Mouse (Mus musculus) MEL (cell line): Measurements from ENCODE around the gene Brms1. TPM values are rescaled to one million over a fixed set of nuclear protein-coding genes. Genes with fewer than 3 reads are reported as not detected.

ENCODE experiments used
- DNase-seq: peaks from one replicate; pipeline ENCODE4 v3.0.0; 2011; ENCODE audit warnings: low read depth, low spot score
- H3K27ac ChIP-seq: 2 replicates; pipeline ENCODE4 v1.5.1; 2012; ENCODE audit warnings: low read depth, mild to moderate bottlenecking, control low read depth, low read length, moderate library complexity; ENCODE audit not compliant: control insufficient read depth
- H3K27me3 ChIP-seq, 2 experiments: fragments of 150-350 bp in 1 of 2; sonication (generic) in 1 of 2; 2 replicates each; pipeline ENCODE4 v1.6.1; 2012; ENCODE audit warnings: low read length in 2 of 2, mild to moderate bottlenecking in 2 of 2, improper control_type of control experiment in 1 of 2, moderate library complexity in 1 of 2; ENCODE audit not compliant: insufficient read depth in 2 of 2, control insufficient read depth in 1 of 2
- H3K36me3 ChIP-seq, 2 experiments: 2 replicates each; pipeline ENCODE4 v1.6.1; 2012 to 2014; ENCODE audit warnings: low read length in 2 of 2, improper control_type of control experiment in 1 of 2, inconsistent platforms in 1 of 2, mild to moderate bottlenecking in 1 of 2; ENCODE audit not compliant: insufficient read depth in 2 of 2, control insufficient read depth in 1 of 2
- H3K4me1 ChIP-seq, 2 experiments: fragments of 150-350 bp in 1 of 2; sonication (generic) in 1 of 2; 2 replicates each; pipeline ENCODE4 v1.6.1; 2012; ENCODE audit warnings: low read length in 2 of 2, improper control_type of control experiment in 1 of 2, mild to moderate bottlenecking in 1 of 2; ENCODE audit not compliant: insufficient read depth in 2 of 2, control insufficient read depth in 1 of 2
- H3K4me3 ChIP-seq, 2 experiments: fragments of 150-350 bp in 1 of 2; sonication (generic) in 1 of 2; 2 replicates each; pipeline ENCODE4 v1.5.1; 2012; ENCODE audit warnings: low read depth in 2 of 2, low read length in 2 of 2, mild to moderate bottlenecking in 2 of 2, moderate library complexity in 2 of 2, control low read depth in 1 of 2, improper control_type of control experiment in 1 of 2; ENCODE audit not compliant: control insufficient read depth in 1 of 2, insufficient read depth in 1 of 2
- H3K79me2 ChIP-seq: 2 replicates; pipeline ENCODE4 v1.6.1; 2012; ENCODE audit warnings: mild to moderate bottlenecking, low read length, moderate library complexity; ENCODE audit not compliant: control insufficient read depth, poor library complexity, insufficient read depth
- H3K9ac ChIP-seq: 2 replicates; pipeline ENCODE4 v1.6.1; 2012; ENCODE audit warnings: low read depth, mild to moderate bottlenecking, control low read depth, low read length, moderate library complexity; ENCODE audit not compliant: control insufficient read depth, poor library complexity, severe bottlenecking
- H3K9me3 ChIP-seq: fragments of 150-350 bp; sonication (generic); replicated peaks from 2 replicates; pipeline ENCODE4 v1.6.1; 2012; ENCODE audit warnings: mild to moderate bottlenecking, low read length, improper control_type of control experiment, moderate library complexity; ENCODE audit not compliant: insufficient read depth
- BHLHE40 ChIP-seq: IDR thresholded peaks from 2 replicates; pipeline ENCODE4 v1.6.1; 2012; ENCODE audit warnings: low read depth, mild to moderate bottlenecking, inconsistent platforms, low read length, improper control_type of control experiment, borderline replicate concordance
- CHD1 ChIP-seq: IDR thresholded peaks from 2 replicates; pipeline ENCODE4 v1.6.1; 2012; ENCODE audit warnings: low read depth, mild to moderate bottlenecking, inconsistent platforms, low read length, improper control_type of control experiment
- CHD2 ChIP-seq: IDR thresholded peaks from 2 replicates; pipeline ENCODE4 v1.6.1; 2011; ENCODE audit warnings: low read length, improper control_type of control experiment
- CTCF ChIP-seq, 3 experiments: IDR thresholded peaks in 2 of 3; conservative IDR thresholded peaks in 1 of 3; 2 replicates each; pipeline ENCODE4 v1.5.1; 2011 to 2012; ENCODE audit warnings: low read length in 3 of 3, low read depth in 2 of 3, mild to moderate bottlenecking in 2 of 3, improper control_type of control experiment in 1 of 3, inconsistent platforms in 1 of 3, mixed read lengths in 1 of 3, moderate library complexity in 1 of 3; ENCODE audit not compliant: control insufficient read depth in 1 of 3, insufficient read depth in 1 of 3, poor library complexity in 1 of 3, severe bottlenecking in 1 of 3
- E2F4 ChIP-seq: IDR thresholded peaks from 2 replicates; pipeline ENCODE4 v1.6.1; 2011; ENCODE audit warnings: low read depth, low read length, improper control_type of control experiment, borderline replicate concordance
- ELF1 ChIP-seq: IDR thresholded peaks from 2 replicates; pipeline ENCODE4 v1.6.1; 2014; ENCODE audit warnings: low read depth, mild to moderate bottlenecking, inconsistent platforms, low read length, improper control_type of control experiment, moderate library complexity
- EP300 ChIP-seq, 2 experiments: IDR thresholded peaks; 2 replicates each; pipeline ENCODE4 v1.6.1; 2011; ENCODE audit warnings: improper control_type of control experiment in 2 of 2, low read length in 2 of 2, low read depth in 1 of 2, mild to moderate bottlenecking in 1 of 2
- ETS1 ChIP-seq: IDR thresholded peaks from 2 replicates; pipeline ENCODE4 v1.6.1; 2012; ENCODE audit warnings: low read depth, mild to moderate bottlenecking, inconsistent platforms, low read length, improper control_type of control experiment, moderate library complexity
- GABPA ChIP-seq: IDR thresholded peaks from 2 replicates; pipeline ENCODE4 v1.6.1; 2012; ENCODE audit warnings: low read depth, mild to moderate bottlenecking, inconsistent platforms, low read length, improper control_type of control experiment, moderate library complexity
- GATA1 ChIP-seq: IDR thresholded peaks from 2 replicates; pipeline ENCODE4 v1.6.1; 2011; ENCODE audit warnings: low read depth, low read length, improper control_type of control experiment
- HCFC1 ChIP-seq: IDR thresholded peaks from 2 replicates; pipeline ENCODE4 v1.6.1; 2012; ENCODE audit warnings: low read depth, mild to moderate bottlenecking, inconsistent platforms, low read length, improper control_type of control experiment, moderate library complexity
- JUND ChIP-seq: IDR thresholded peaks from 2 replicates; pipeline ENCODE4 v1.6.1; 2011; ENCODE audit warnings: low read depth, mild to moderate bottlenecking, improper control_type of control experiment, low read length
- KAT2A ChIP-seq: conservative IDR thresholded peaks from 2 replicates; pipeline ENCODE4 v1.6.1; 2012; ENCODE audit warnings: low read depth, low read length, improper control_type of control experiment, inconsistent platforms
- MAFK ChIP-seq: IDR thresholded peaks from 2 replicates; pipeline ENCODE4 v1.6.1; 2011; ENCODE audit warnings: low read depth, mild to moderate bottlenecking, low read length, improper control_type of control experiment, borderline replicate concordance
- MAX ChIP-seq: IDR thresholded peaks from 2 replicates; pipeline ENCODE4 v1.6.1; 2011; ENCODE audit warnings: low read length, improper control_type of control experiment
- MAZ ChIP-seq: IDR thresholded peaks from 2 replicates; pipeline ENCODE4 v1.6.1; 2012; ENCODE audit warnings: low read depth, mild to moderate bottlenecking, inconsistent platforms, low read length, improper control_type of control experiment
- MEF2A ChIP-seq: IDR thresholded peaks from 2 replicates; pipeline ENCODE4 v1.6.1; 2014; ENCODE audit warnings: low read depth, mild to moderate bottlenecking, inconsistent platforms, low read length, improper control_type of control experiment; ENCODE audit not compliant: poor library complexity, insufficient replicate concordance, severe bottlenecking; ENCODE audit errors: extremely low read depth
- MXI1 ChIP-seq: IDR thresholded peaks from 2 replicates; pipeline ENCODE4 v1.6.1; 2011; ENCODE audit warnings: mild to moderate bottlenecking, low read depth, low read length, improper control_type of control experiment
- MYB ChIP-seq: IDR thresholded peaks from 2 replicates; pipeline ENCODE4 v1.6.1; 2011; ENCODE audit warnings: mild to moderate bottlenecking, low read depth, low read length, improper control_type of control experiment
- MYC ChIP-seq: IDR thresholded peaks from 2 replicates; pipeline ENCODE4 v1.6.1; 2011; ENCODE audit warnings: low read depth, mild to moderate bottlenecking, low read length, improper control_type of control experiment, moderate library complexity
- NRF1 ChIP-seq: IDR thresholded peaks from 2 replicates; pipeline ENCODE4 v1.6.1; 2014; ENCODE audit warnings: low read depth, mild to moderate bottlenecking, inconsistent platforms, low read length, improper control_type of control experiment, moderate library complexity; ENCODE audit not compliant: poor library complexity, insufficient read depth, severe bottlenecking
- POLR2A ChIP-seq, 2 experiments: IDR thresholded peaks; 2 replicates each; pipeline ENCODE4 v1.6.1; 2011 to 2012; ENCODE audit warnings: low read length in 2 of 2, mild to moderate bottlenecking in 2 of 2, control low read depth in 1 of 2, improper control_type of control experiment in 1 of 2, low read depth in 1 of 2, moderate library complexity in 1 of 2; ENCODE audit not compliant: control insufficient read depth in 1 of 2, insufficient read depth in 1 of 2, poor library complexity in 1 of 2
- POLR2AphosphoS2 ChIP-seq: IDR thresholded peaks from 2 replicates; pipeline ENCODE4 v1.6.1; 2011; ENCODE audit warnings: low read length, improper control_type of control experiment
- RAD21 ChIP-seq: IDR thresholded peaks from 2 replicates; pipeline ENCODE4 v1.6.1; 2011; ENCODE audit warnings: mild to moderate bottlenecking, low read depth, low read length, improper control_type of control experiment
- SIN3A ChIP-seq: IDR thresholded peaks from 2 replicates; pipeline ENCODE4 v1.6.1; 2012; ENCODE audit warnings: low read length, improper control_type of control experiment, inconsistent platforms
- SMC3 ChIP-seq: IDR thresholded peaks from 2 replicates; pipeline ENCODE4 v1.6.1; 2011; ENCODE audit warnings: low read depth, low read length, improper control_type of control experiment
- TAL1 ChIP-seq: IDR thresholded peaks from 2 replicates; pipeline ENCODE4 v1.6.1; 2012; ENCODE audit warnings: mild to moderate bottlenecking, inconsistent platforms, low read length, moderate library complexity, mixed read lengths
- TBP ChIP-seq: IDR thresholded peaks from 2 replicates; pipeline ENCODE4 v1.8.0; 2011; ENCODE audit warnings: low read depth, low read length, improper control_type of control experiment
- TCF12 ChIP-seq: IDR thresholded peaks from 2 replicates; pipeline ENCODE4 v1.6.1; 2014; ENCODE audit warnings: low read depth, mild to moderate bottlenecking, inconsistent platforms, low read length, improper control_type of control experiment, moderate library complexity
- USF1 ChIP-seq: IDR thresholded peaks from 2 replicates; pipeline ENCODE4 v1.6.1; 2014; ENCODE audit warnings: low read depth, mild to moderate bottlenecking, inconsistent platforms, low read length, improper control_type of control experiment, moderate library complexity
- USF2 ChIP-seq, 2 experiments: IDR thresholded peaks; 2 replicates each; pipeline ENCODE4 v1.6.1; 2011 to 2012; ENCODE audit warnings: improper control_type of control experiment in 2 of 2, low read length in 2 of 2, borderline replicate concordance in 1 of 2, inconsistent platforms in 1 of 2, low read depth in 1 of 2, mild to moderate bottlenecking in 1 of 2; ENCODE audit not compliant: insufficient read depth in 1 of 2
- ZC3H11A ChIP-seq: IDR thresholded peaks from 2 replicates; pipeline ENCODE4 v1.6.1; 2012; ENCODE audit warnings: low read depth, mild to moderate bottlenecking, inconsistent platforms, low read length, improper control_type of control experiment
- ZKSCAN1 ChIP-seq: IDR thresholded peaks from 2 replicates; pipeline ENCODE4 v1.6.1; 2012; ENCODE audit warnings: low read depth, mild to moderate bottlenecking, inconsistent platforms, low read length, improper control_type of control experiment, moderate library complexity
- ZNF384 ChIP-seq: IDR thresholded peaks from 2 replicates; pipeline ENCODE4 v1.6.1; 2012; ENCODE audit warnings: low read depth, mild to moderate bottlenecking, inconsistent platforms, low read length, improper control_type of control experiment
- polyA plus RNA-seq, 2 experiments: library from polyadenylated mRNA; stranded (reverse) in 1 of 2; unstranded in 1 of 2; fragments of >175 nt in 1 of 2; fragments of >200 nt in 1 of 2; gene quantifications; 2 replicates each; pipeline versions ENCODE4 v1.2.1 to v1.2.4; 2012; ENCODE audit warnings: low replicate concordance in 2 of 2, low read depth in 1 of 2; ENCODE audit not compliant: insufficient read length in 2 of 2, insufficient read depth in 1 of 2, missing spikeins in 1 of 2
- total RNA-seq: library from RNA; depleted of rRNA; stranded (reverse); fragments of 300-350 nt; gene quantifications from 2 replicates; pipeline ENCODE4 v1.2.3, GENCODE M21; 2012

Brms1 gene
- total and polyA plus RNA-seq, 3 experiments, result 29.6 to 78.6 TPM; not detected in 1

- Histone ChIP-seq H3K9ac (peak overlapping the region; percentile 67), H3K4me3 (peak overlapping the region in 1 of 2 experiments; percentile 72; a peak in 2 of 4 replicates), H3K4me1 (peaks cover 7 to 24% of the 10 kb centered on the region in 2 experiments; a peak in 3 of 4 replicates), H3K9me3 (no peaks in the 10 kb centered on the region), H3K79me2 (no peaks in the 10 kb centered on the region), H3K36me3 (peaks cover under 1 to 15% of the 10 kb centered on the region in 2 experiments; a peak in 3 of 4 replicates), H3K27me3 (no peaks in the 10 kb centered on the region), H3K27ac (peak overlapping the region; percentile 94)
- peak; percentile 90 for DNase-seq
- TF ChIP-seq MAFK, result no peak
- TF ChIP-seq E2F4, result no peak
- peak; percentile 86 for TF ChIP-seq ETS1
- TF ChIP-seq MEF2A, result peak; percentile 72; the same call in 1 of the 2 replicates
- no peak for TF ChIP-seq GABPA
- TF ChIP-seq ELF1, result peak; percentile 44; the same call in 1 of the 2 replicates
- peak; percentile 70 for TF ChIP-seq NRF1
- no peak for TF ChIP-seq MAX
- peak; percentile 68 for TF ChIP-seq HCFC1
- TF ChIP-seq ZKSCAN1, result no peak
- peak; percentile 56; the same call in 1 of the 2 replicates for TF ChIP-seq MXI1
- TF ChIP-seq TBP, result 0 out of 2 replicates have a peak, but pooled peaks have one; percentile 13
- no peak for TF ChIP-seq USF2 (IDR thresholded peaks at IDR 0.05; ENCODE audit: borderline replicate concordance in 1 of 2, insufficient read depth in 1 of 2, low read depth in 1 of 2, low read length in 2 of 2)
- TF ChIP-seq CTCF (IDR thresholded peaks at IDR 0.05 in 2 of 3, conservative IDR thresholded peaks at IDR 0.05 in 1 of 3; ENCODE audit: control insufficient read depth in 1 of 3, insufficient read depth in 1 of 3, low read depth in 2 of 3, low read length in 3 of 3, poor library complexity in 1 of 3, severe bottlenecking in 1 of 3), result peak; percentile 96 to 99 (median 96)
- peak; percentile 79 for TF ChIP-seq POLR2AphosphoS2
- TF ChIP-seq SIN3A, result peak; percentile 42; the same call in 1 of the 2 replicates
- no peak for TF ChIP-seq USF1
- no peak for TF ChIP-seq MYB
- no peak for TF ChIP-seq TAL1
- peak; percentile 54; the same call in 1 of the 2 replicates for TF ChIP-seq TCF12
- TF ChIP-seq KAT2A, result peak; percentile 63
- no peak for TF ChIP-seq ZNF384
- TF ChIP-seq POLR2A (IDR thresholded peaks at IDR 0.05; ENCODE audit: control insufficient read depth in 1 of 2, insufficient read depth in 1 of 2, low read depth in 1 of 2, low read length in 2 of 2, poor library complexity in 1 of 2), result peak; percentile 50 to 55; a peak in 2 of 4 replicates
- TF ChIP-seq GATA1, result peak; percentile 52
- TF ChIP-seq CHD2, result no peak
- TF ChIP-seq CHD1, result no peak
- TF ChIP-seq EP300 (IDR thresholded peaks at IDR 0.05; ENCODE audit: low read depth in 1 of 2, low read length in 2 of 2), result peak in 1 of 2 experiments; percentile 84; a peak in 2 of 4 replicates
- TF ChIP-seq MAZ, result no peak
- peak; percentile 46; the same call in 1 of the 2 replicates for TF ChIP-seq ZC3H11A
- TF ChIP-seq SMC3, result peak; percentile 66
- TF ChIP-seq JUND, result peak; percentile 79; the same call in 1 of the 2 replicates
- peak; percentile 46; the same call in 1 of the 2 replicates for TF ChIP-seq MYC
- TF ChIP-seq BHLHE40, result no peak
- TF ChIP-seq RAD21, result peak; percentile 28
Measured at GRCm38 (mm10) chr19:5053909-5054308, 12.8 kb downstream of the Brms1 start.
